Mouse (Mus musculus) frontal cortex, adult 2 months (tissue): Measurements from ENCODE around the gene Sema4c. TPM values are rescaled to one million over a fixed set of nuclear protein-coding genes. Genes with fewer than 3 reads are reported as not detected.

Experiments
- DNase-seq, 2 experiments: peaks; one replicate each; pipeline ENCODE4 v3.0.0; 2022; ENCODE audit warnings: low spot score in 1 of 2; ENCODE audit errors: extremely low spot score in 1 of 2
- polyA plus RNA-seq: library from polyadenylated mRNA; depleted of rRNA; stranded (reverse); fragments of >200 nt; gene quantifications from 2 replicates; pipeline ENCODE4 v1.2.3, GENCODE M21; 2012

The Sema4c gene
- polyA plus RNA-seq, 1 experiment: 12.3 TPM

DNA sequence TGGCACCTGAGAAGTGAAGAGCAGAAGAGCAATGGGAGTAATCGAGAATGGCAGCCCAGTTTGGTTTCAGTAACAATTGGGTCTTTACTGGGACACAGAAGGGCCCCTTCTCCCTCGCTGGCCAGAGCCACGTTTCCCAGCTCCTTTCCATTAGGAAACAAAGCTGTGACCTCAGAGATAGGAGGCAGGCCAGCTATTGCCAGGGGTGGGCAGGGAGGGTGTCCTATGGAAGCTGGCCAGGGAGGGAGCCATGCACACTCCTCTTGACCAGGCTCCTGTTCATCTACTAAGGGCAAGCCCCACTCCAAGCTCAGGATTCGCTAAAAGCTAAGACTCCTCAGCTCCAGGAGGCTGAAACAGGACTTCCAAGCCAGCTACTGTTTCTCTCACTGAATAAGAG is 1.1 kb upstream of the Sema4c start:
- DNase-seq: no peak

DNA sequence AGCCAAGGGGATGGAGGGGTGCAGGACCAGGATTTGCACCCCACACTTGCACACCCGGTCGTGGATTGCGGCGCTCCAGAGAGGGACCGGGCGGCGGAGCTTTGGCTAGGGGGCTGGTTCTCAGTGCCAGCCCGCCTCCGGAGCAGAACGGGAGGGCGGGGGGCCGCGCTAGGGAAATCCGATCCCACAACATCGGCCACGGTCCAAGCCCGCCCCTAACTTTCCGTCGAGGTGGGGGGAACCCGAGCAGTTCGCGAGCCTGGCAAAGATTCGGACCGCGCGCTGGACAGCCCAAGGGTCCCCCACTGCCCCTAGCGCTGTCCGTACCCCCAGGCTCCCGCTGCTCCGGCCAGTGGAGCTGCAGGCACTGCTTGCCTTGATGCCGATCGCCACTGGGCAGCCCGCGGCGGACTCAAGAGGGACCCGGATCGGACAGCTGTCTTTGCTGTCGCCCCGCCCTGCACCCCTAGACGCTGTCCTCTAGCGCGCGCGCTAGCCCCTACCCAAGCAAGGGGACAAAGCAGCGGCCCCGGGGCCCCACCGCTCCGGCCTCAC is 615 bp downstream of the Sema4c start:
- peak in 1 of 2 experiments; percentile 71 for DNase-seq

DNA sequence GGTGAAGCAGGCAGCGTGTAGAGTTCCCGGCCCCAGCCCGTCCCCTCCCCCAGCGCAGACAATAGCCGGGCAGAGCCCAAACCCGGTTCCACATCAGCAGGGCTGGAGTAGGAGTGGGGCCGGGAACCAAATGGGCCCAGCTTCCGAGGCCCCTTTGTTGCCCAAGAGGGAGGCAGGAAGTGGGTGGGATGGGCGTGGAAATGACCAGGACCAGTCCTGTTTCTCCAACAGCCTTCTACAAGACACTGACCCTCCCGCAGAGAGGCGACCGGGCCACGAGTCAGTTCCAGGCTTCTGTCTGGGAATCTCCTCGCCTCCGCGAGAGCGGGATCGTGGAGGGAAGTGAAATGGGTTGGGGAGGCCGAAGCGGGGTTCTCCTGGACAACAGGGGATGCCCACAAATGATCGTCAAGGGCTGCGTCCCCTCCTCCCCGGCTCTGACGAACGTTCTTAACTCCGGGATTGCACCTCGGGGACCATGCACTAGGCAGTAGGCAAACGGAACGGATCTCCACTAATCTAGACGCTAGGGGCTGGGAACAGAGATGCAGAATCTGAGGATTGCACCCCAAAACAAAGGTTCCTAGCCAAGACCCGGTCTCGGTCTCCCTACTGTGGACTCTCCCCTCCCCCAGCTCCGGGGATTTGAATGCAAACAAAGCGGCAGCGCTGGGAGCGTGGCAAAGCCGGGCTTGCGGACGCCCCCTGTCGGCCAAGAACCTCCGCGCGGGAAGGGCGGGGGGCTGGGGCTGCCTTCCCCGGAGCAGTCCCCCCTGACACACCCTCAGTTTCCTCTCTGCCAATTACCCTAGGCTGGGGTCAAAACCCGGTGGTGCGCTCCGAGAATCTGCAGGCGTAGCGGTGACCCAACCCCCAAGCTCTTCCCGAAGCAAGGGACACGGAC is 1.3 kb downstream of the Sema4c start:
- peak; percentile 73 to 96 for DNase-seq

DNA sequence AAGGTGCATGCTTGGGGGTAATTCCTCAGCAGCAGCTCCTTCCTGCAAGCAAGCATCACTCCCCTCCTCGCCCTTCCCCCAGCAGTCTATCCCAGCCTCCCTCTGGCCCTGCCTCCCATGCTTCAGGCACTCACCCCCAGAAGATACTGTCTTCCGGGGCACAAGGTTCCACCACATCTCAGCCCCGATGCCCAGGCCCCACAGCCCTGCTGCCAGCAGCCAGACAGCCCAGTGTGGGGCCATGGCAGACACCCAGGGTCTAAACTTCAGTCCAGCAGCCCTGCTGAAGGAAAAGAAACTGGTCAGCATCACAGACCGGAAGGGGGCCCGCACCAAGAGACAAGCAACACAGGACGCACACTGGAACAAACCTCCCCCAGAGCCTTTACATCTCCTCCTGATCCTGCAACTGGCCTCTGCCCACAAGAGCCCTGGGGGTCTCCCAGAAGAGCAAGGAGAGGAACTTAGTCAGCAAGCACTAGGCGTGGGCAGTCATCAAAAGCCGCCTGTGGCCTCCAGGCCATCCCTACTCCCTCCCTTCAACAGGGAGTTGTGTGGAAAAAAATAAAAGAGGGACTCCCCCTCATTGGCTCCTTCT is 2.3 kb downstream of the Sema4c start:
- DNase-seq: peak in 1 of 2 experiments; percentile 16

DNA sequence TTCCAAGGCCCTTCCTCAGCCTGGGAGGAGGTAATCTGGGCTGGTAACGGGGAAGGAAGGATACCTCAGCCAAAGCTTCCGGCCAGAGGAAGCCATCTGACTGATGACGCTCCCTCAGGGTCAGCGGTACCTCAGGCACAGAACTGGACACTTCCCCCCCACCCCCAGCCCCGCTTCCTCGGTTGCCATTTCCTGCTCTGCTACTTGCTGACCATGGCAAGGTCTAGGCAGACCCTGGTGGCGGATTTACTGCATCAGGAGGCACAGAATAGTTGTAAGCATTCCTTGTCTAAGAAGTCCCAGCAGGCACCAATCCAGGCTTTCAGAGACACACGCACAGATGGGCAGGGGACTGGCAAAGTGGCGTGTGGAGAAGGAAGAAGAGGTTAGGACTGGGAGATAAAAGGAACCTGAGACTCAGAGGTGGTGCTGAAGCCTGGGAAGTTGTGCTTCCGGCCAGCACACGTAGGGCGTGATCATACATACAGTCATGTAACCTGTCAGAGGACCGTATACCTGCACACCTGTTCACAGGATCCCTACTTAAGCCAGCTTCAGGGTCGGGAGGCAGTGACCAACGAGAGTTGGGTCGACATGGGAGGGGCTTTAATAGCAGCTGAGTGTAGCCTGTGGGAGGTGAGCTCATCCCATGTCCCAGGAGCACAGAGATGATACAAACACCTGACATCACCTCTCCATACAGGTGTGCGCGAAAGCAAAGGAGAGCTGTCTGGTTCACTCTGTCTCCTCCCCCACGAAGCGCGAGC is 3.3 kb downstream of the Sema4c start:
- DNase-seq: no peak

DNA sequence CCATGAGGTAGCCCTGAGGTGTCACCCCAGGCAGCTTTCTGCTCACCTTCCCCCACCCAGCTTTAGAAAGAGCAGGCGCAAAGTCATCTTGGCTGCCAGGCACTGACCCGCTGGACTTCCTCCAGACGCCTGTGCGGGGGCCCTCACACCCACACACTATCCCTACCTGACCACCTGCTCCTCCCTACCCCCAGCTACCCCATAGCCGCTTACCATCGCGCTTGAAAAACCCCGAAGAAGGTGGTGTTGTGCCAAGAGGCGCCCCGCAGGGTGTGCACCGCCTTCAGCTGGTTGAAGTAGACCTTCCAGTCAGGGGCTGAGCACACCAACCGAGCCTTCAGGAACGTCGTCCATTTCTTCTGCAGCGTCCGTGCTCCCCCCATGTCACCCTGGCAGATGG is 5.6 kb downstream of the Sema4c start:
- no peak for DNase-seq

DNA sequence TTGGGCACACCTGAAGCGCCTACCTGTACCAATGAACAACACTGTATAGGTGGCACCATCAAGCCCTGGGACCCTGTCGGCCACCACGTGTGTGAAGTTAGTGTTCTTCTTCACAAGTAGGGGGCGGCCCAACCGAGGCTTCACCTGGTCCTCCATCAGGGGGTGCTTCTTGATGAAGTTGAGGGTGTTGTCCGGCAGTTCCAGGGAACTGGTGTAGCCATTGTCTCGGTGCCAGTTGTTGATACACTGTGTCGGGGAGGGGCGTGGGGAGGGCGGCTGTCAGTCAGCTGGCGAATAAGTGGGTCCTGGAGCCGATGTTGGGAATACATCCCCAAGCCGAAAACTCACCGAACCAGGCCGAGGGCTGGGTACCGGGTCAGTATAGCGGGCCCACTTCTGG is 6.2 kb downstream of the Sema4c start:
- no peak for DNase-seq

DNA sequence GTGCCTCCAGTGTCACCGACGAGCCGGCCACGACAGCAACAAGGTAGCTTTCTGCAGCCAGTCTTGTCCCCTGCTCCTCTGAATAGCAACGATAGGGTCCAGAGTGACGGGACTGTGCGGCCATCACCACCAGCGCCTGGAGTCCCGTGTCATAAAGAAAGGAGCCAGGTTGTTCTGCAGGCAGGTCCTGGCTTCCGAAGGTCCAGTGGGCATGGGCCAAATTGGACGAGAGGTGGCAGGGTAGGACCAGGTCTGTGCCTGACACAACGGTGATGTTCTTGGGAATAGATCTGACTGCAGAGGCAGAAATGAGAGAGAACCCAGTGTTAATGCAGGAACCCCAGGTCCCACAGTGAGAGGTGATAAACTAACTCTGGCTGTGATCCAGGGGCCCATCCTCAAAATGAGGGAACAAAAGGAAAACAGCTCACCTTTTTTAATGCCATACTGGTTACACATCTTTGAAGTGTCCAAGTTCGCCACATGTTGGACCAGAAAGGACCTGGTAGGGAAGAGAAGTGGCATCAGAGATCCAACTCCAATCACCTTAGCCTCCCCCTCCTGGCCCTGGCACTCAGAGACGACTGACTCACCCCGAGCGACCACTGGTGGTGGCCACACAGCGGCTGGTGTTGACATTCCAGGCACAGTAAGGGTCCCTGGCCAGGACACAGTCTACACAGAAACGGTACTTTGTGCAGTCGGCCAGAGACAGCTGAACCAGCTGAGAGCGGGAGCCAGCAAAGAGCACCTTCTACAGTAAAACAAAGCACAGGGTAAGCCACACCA is 7.9 kb downstream of the Sema4c start:
- no peak for DNase-seq

DNA sequence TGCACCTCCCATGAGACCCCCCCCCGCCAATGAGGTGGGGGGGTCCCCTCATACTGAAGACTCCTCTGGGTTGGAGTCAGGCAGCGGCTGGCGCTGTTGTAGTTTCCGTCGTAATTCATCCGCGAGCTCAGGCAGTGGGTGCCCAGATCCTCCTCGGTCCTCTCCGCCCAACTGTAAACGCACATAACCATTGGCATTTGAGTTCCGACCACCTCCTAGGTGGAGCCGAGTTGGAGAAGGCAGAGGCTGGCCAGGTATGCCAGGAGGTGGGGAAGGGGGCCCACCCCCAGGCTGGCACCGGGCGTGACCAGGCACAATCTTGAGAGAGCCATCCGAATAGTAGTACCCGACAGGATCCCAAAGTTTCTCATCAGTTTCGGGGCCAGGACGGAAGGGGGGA is 8.7 kb downstream of the Sema4c start:
- no peak for DNase-seq

DNA sequence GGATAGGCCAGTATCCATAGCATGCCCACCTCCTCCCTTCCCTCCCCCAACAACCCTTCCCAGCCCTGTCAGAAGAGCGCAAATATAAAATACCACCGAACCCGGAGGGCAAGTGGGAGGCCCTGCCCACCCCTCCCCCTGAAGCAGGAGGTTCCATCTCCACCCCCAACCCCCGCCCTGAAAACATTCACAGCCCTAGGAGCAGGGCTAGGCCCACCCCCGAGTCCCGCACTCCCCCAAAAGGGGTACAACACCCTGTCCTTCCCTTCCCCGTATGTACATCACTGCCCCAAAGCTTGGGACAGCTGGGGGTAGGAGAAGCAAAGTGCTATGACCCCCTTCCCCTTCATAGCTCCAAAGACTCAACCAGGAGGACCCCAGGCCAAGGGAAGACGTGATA is 9.4 kb downstream of the Sema4c start:
- no peak for DNase-seq

DNA sequence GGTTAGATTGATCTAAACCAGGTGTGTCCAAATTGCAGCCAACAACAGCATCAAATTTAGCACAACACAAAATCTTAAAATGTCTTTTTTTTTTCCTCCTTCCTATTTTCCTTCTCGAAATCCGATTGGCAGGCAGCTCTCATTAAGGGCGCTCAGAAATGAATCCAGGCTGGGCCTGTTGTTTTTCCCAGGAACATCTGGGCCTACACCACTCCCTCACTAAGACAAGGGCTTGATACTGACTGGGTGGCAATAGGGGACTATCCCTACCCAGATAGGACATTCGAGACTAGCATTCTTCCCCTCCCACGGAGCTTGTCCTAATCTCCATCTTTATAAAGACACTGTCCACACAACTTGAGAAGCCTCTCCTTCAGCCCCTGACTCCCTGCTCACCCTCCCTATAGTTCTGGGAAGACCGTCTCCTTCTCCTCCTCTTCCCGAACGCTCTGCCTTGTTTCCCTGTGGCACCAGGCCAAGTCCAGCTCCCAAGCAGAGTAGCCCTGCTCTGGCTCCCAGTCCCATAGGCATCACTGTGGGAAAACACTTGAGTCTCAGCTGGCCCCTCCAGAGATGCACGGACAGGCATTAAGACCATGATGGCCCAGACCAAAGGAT is 10.1 kb downstream of the Sema4c start:
- peak in 1 of 2 experiments; percentile 36 for DNase-seq

DNA sequence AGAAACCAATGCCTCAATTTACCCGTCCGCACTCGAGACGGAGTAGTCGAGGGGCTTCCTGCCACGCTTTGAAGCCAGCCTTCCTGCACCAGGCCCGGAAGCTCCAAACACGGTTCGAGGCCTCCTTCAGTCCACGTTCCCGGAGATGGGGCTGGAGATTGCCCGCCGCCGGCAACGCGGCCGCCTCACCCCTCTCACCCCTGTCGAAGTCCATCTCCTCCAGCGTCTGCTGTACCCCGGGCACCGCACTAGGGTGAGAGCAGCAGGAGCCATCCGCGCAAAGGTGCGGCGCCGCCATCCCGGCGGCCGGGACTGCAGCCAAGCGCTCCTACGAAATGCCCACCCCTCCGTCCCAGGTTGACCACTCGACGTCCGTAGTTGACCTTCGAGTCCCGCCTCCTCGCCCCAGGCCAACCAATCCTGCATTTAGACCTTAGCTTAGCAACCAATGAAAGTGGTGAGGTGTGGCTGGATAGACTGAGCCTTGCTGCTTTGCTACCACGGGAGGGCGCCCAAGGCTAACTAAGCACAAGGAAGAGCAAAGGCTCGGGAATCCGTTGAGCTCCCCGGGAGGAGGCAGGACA is 11.2 kb downstream of the Sema4c start, which contains the start of gene Ankrd39:
Gene Ankrd39 (minus strand): TSS at position 558 of the 584 bp plus-strand sequence.
- DNase-seq: peak; percentile 98 to 99

DNA sequence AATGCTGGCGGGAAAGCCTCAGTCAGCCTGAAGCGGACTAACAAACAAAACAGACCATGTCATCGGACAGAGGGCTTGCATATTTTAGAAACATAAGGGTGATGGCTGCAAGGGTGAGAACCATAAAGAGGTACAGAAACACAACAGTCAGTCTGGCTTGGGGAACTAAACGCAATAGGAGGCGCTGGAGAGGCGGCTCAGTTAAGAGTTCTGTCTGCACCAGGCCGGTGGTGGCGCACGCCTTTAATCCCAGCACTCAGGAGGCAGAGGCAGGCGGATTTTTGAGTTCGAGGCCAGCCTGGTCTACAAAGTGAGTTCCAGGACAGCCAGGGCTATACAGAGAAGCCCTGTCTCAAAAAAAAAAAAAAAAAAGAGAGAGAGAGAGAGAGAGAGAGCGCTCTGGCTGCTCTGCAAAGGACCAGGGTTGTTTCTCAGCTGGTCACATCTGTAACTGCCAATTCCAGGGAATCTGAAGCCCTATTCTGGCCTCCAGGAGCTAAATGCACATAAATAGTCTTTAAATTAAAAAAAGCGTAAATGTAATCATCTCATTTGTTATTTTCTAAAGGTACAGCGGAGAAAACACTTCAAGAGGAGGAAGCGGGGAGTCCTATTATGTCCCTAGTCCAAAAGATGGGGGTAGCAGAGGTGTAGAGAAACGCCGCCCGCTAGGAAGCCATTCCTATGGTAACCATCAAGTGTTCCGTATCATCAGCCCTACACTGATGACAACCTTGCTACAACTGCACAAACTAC is 12.1 kb downstream of the Sema4c start:
- DNase-seq: peak in 1 of 2 experiments; percentile 28

DNA sequence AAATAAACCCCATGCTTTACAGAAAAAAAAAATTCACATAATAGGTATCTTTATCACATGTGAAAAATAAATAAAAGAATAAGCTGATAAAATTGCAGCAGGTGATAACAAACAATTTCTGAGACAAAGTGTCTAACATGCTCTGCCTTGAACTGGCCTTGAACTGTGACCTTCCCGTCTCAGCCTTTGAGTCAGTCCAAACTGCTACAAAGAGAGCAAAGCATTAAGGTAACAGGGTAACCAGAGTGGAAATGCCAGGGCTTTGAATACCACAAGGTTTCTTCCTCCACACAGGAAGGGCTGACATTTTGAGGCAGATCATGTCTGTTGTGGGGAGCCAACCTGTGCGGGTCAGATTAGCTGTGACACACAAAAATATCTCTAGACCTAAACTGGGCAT is 12.8 kb downstream of the Sema4c start:
- no peak for DNase-seq

DNA sequence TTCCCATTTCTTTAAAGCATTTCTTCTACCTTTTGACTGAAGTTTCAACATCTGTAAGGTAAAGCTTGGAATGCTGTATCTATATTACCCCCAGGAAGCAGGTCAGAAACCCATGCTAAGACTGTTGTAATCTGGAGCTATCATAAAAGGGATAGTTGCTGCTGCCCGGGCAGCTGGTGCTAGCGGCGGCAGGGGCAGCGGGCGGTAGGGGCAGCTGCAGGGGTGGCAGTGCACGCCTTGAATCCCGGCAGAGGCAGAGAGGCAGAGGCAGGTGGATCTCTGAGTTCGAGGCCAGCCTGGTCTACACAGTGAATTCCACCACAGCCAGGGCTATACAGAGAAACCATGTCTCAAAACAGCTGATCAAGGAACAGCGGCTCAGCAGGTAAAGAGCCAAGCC is 15.2 kb downstream of the Sema4c start:
- DNase-seq: no peak

DNA sequence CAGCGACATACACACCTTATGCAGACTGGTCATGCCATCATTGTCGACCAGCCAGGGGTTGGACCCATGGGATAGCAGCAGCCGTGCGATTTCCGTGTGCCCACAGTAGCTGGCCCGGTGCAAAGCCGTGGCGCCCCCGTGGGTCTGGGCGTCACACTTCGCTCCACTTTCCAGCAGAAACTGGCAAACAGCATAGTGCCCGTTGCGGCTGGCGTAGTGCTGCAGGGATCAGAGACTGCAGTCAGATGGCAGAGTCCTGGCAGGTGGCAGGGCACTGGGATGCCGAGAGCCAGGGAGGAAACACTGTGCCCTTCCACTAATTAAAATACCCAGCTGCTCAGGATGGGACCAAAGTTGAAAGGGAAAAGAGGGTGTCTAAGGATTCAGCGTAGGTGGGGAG is 16.3 kb downstream of the Sema4c start:
- DNase-seq: no peak

DNA sequence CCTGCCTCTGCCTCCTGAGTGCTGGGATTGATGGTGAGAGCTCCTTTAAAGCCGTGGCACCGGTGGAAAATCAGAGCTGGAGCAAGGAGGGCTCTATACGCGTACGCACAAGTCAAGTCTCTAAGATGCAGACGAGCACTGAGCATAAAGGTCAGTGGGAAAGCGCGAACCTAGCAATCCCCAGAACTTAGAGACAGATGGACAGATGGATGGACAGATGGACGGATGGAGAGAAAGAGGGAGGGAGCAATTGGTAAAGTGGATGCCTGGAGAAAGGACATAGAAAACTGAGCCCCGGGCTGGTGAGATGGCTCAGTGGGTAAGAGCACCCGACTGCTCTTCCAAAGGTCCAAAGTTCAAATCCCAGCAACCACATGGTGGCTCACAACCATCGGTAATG is 17.3 kb downstream of the Sema4c start:
- DNase-seq: no peak

DNA sequence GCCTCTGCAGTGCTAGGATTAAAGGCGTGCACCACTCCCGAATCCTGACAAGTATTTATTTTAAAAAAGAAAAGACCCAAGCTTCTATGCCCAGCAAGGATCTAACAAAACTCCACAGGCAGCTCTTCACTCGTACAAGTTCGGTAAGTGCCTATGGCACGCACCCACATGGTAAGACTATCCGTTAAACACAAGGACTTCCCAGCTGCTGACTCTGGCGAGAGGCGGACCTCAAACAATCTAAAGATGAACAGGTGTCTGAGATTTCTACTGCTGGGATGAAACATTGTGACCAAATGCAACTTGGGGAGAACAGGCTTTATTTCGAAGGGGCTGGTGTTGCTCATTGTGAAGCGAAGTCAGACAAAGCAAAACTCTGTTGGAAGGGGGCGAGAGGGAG is 18.0 kb downstream of the Sema4c start:
- no peak for DNase-seq

DNA sequence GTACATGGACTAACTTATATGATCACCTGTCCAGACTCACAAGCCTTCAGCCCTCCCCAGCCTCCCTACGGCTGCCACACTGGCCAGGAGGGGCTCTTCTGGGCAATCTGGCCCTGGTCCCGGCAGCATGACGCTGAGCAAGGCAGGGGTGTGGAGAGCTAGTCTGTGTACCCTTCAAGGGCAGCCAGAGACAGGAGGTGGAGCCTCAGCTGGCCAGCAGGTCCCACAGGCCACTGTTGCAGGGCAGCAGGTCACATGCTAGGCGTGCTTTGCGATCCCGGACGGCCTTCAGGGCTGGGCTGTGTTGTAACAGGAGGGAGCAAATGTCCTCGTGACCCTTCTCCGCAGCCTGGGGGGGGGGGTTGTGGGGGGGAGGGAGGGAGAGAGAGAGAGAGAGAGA is 19.0 kb downstream of the Sema4c start, which contains the start of gene Gm42417:
Gene Gm42417 (minus strand): TSS at position 244 of the 400 bp plus-strand sequence.
- DNase-seq: no peak
